Mouse (Mus musculus): ENCODE data around the gene Gm5431.
"Not testable (repeated sequence)": the region's sequence is repeated elsewhere in the genome, so short reads cannot be mapped to it uniquely, and the experiment has no call there.

The Gm5431 gene

GRCm38 (mm10) chr11:48902021-48902420, at the start of gene Gm5431:
Gene Gm5431, minus strand, starts transcription at chr11:48902214.
- in situ Hi-C loops (cut with MboI, MseI): loop anchor here (25.0 kb wide), 1 partner anchor 1915 kb away; no protein-coding TSS in a partner anchor

GRCm38 (mm10) chr11:48946090-48946489, 44.1 kb upstream of the Gm5431 start, which contains the start of gene Psme2b:
Gene Psme2b, minus strand, starts transcription at chr11:48946190.
- in situ Hi-C loops (cut with MboI, MseI): not testable (repeated sequence)

GRCm38 (mm10) chr11:48939286-48939685, 37.3 kb upstream of the Gm5431 start:
- in situ Hi-C loops (cut with MboI, MseI): loop anchor here (5.0 kb wide), 1 partner anchor 68 kb away; no protein-coding TSS in a partner anchor

- in situ Hi-C loops (cut with MboI, MseI): loop anchor here (5.0 kb wide), 1 partner anchor 72 kb away; no protein-coding TSS in a partner anchor
These were observed 33.3 kb upstream of the Gm5431 start for GRCm38 (mm10) chr11:48935291-48935690.

GRCm38 (mm10) chr11:48933923-48934322, 31.9 kb upstream of the Gm5431 start:
- in situ Hi-C loops (cut with MboI, MseI): not testable (repeated sequence)

- in situ Hi-C loops (cut with MboI, MseI): not testable (repeated sequence)
These were observed 31.4 kb upstream of the Gm5431 start for GRCm38 (mm10) chr11:48933422-48933821.

- in situ Hi-C loops (cut with MboI, MseI): loop anchor here (5.0 kb wide), 1 partner anchor 51 kb away; no protein-coding TSS in a partner anchor
These were observed 26.1 kb upstream of the Gm5431 start for GRCm38 (mm10) chr11:48928068-48928467.

GRCm38 (mm10) chr11:48926437-48926836, 24.4 kb upstream of the Gm5431 start:
- in situ Hi-C loops (cut with MboI, MseI): loop anchor here (5.0 kb wide), 1 partner anchor 49 kb away; no protein-coding TSS in a partner anchor

GRCm38 (mm10) chr11:48923818-48924217, 21.8 kb upstream of the Gm5431 start:
- in situ Hi-C loops (cut with MboI, MseI): loop anchor here (25.0 kb wide), 1 partner anchor 1937 kb away; no protein-coding TSS in a partner anchor

GRCm38 (mm10) chr11:48918380-48918779, 16.4 kb upstream of the Gm5431 start:
- in situ Hi-C loops (cut with MboI, MseI): loop anchor here (10.0 to 25.0 kb wide), 2 partner anchors 46 to 1931 kb away; no protein-coding TSS in a partner anchor

GRCm38 (mm10) chr11:48913611-48914010, 11.6 kb upstream of the Gm5431 start:
- in situ Hi-C loops (cut with MboI, MseI): loop anchor here (10.0 to 25.0 kb wide), 2 partner anchors 51 to 1926 kb away; no protein-coding TSS in a partner anchor

- in situ Hi-C loops (cut with MboI, MseI): loop anchor here (25.0 kb wide), 1 partner anchor 1921 kb away; no protein-coding TSS in a partner anchor
These were observed 6.4 kb upstream of the Gm5431 start for GRCm38 (mm10) chr11:48908459-48908858.

GRCm38 (mm10) chr11:48901567-48901930, 465 bp downstream of the Gm5431 start:
- in situ Hi-C loops (cut with MboI, MseI): loop anchor here (25.0 kb wide), 1 partner anchor 1914 kb away; no protein-coding TSS in a partner anchor

- in situ Hi-C loops (cut with MboI, MseI): loop anchor here (25.0 kb wide), 1 partner anchor 1914 kb away; no protein-coding TSS in a partner anchor
These were observed 1.1 kb downstream of the Gm5431 start for GRCm38 (mm10) chr11:48900654-48901566.

GRCm38 (mm10) chr11:48898812-48899431, 3.1 kb downstream of the Gm5431 start:
- in situ Hi-C loops (cut with MboI, MseI): no loop called here

GRCm38 (mm10) chr11:48876680-48877079, 25.3 kb downstream of the Gm5431 start:
- in situ Hi-C loops (cut with MboI, MseI): loop anchor here (5.0 to 10.0 kb wide), 2 partner anchors 51 to 1338 kb away; partner anchors contain the start of genes Mgat4b and Sqstm1

- in situ Hi-C loops (cut with MboI, MseI): loop anchor here (5.0 to 10.0 kb wide), 2 partner anchors 52 to 1339 kb away; partner anchors contain the start of genes Mgat4b and Sqstm1
These were observed 26.6 kb downstream of the Gm5431 start for GRCm38 (mm10) chr11:48875343-48875837.

- in situ Hi-C loops (cut with MboI, MseI): loop anchor here (5.0 to 10.0 kb wide), 3 partner anchors 223 to 1340 kb away; partner anchors contain the start of genes Mgat4b and Sqstm1
These were observed 27.5 kb downstream of the Gm5431 start for GRCm38 (mm10) chr11:48874465-48874864.

- in situ Hi-C loops (cut with MboI, MseI): loop anchor here (5.0 to 10.0 kb wide), 3 partner anchors 224 to 1341 kb away; partner anchors contain the start of genes Mgat4b and Sqstm1
These were observed 28.3 kb downstream of the Gm5431 start for GRCm38 (mm10) chr11:48873591-48874290.

- in situ Hi-C loops (cut with MboI, MseI): loop anchor here (5.0 to 10.0 kb wide), 3 partner anchors 225 to 1342 kb away; partner anchors contain the start of genes Mgat4b and Sqstm1
These were observed 29.2 kb downstream of the Gm5431 start for GRCm38 (mm10) chr11:48872695-48873300.
